Mouse (Mus musculus): ENCODE data around the gene Arhgap30. TPM values are rescaled to one million over a fixed set of nuclear protein-coding genes. Genes with fewer than 3 reads are reported as not detected.
A peak's percentile ranks its signal among the peaks of the same experiment; 100 is the strongest.

Arhgap30 gene
- polyA plus RNA-seq, 2 experiments = 2.5 TPM

GRCm38 (mm10) chr1:171356814-171357213 is 31.9 kb upstream of the Arhgap30 start:
- no peak for ATAC-seq (ENCODE audit: low FRiP score, low read depth)
- peaks cover 12% of the 10 kb centered on the region; the same call in 1 of the 2 replicates for H3K4me1 ChIP-seq (ENCODE audit: control insufficient read depth, insufficient read depth, low read length)
- TF ChIP-seq POLR2A (IDR thresholded peaks at IDR 0.05; ENCODE audit: borderline replicate concordance, extremely low read depth, insufficient read depth, insufficient read length) = no peak
- H3K9ac ChIP-seq (ENCODE audit: low read depth, low read length, severe bottlenecking) = no peak overlapping the region
- no peak overlapping the region for H3K27ac ChIP-seq (replicated peaks; ENCODE audit: low read depth, low read length)
- no peak overlapping the region for H3K4me3 ChIP-seq (replicated peaks; ENCODE audit: low read length)
- H3K36me3 ChIP-seq (ENCODE audit: control insufficient read depth, insufficient read depth, low read length) = peaks cover 26% of the 10 kb centered on the region
- H3K9me3 ChIP-seq (ENCODE audit: control insufficient read depth, low read length) = no peaks in the 10 kb centered on the region
- no peak overlapping the region for H3K4me2 ChIP-seq (replicated peaks; ENCODE audit: low read depth, low read length, severe bottlenecking)
- no peak for DNase-seq (ENCODE audit: low spot score)
- no peaks in the 10 kb centered on the region for H3K27me3 ChIP-seq (ENCODE audit: control insufficient read depth, insufficient read depth, low read length)
- 86% methylated on average over 2 of the region's 2 CpGs for WGBS

DNA sequence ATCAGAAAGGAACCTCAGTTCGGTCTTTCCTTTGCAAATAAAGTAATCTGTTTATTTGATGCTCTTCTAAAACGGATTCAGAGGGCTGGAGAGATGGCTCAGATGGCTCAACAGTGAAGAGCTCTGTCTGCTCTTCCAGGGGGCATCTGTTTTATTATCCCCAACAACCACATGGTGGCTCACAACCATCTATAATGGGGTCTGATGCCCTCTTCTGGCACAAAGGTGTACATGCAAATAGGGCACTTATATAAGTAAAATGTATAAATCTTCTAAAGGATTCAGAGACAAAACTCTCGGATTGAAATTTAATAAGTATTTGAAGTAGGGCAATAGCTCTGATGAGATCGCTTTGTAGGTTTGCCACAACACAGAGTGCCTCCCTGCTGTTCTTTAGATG is 30.3 kb upstream of the Arhgap30 start:
- TF ChIP-seq POLR2A (IDR thresholded peaks at IDR 0.05; ENCODE audit: borderline replicate concordance, extremely low read depth, insufficient read depth, insufficient read length) = no peak
- no peak overlapping the region for H3K4me3 ChIP-seq (replicated peaks; ENCODE audit: low read length)
- H3K27ac ChIP-seq (replicated peaks; ENCODE audit: low read depth, low read length) = no peak overlapping the region
- no peak overlapping the region for H3K4me2 ChIP-seq (replicated peaks; ENCODE audit: low read depth, low read length, severe bottlenecking)
- no peak overlapping the region for H3K9ac ChIP-seq (ENCODE audit: low read depth, low read length, severe bottlenecking)
- H3K9me3 ChIP-seq (ENCODE audit: control insufficient read depth, low read length) = no peaks in the 10 kb centered on the region
- DNase-seq (ENCODE audit: low spot score) (peak; percentile 42), ATAC-seq (ENCODE audit: low FRiP score, low read depth) (no peak)
- no peaks in the 10 kb centered on the region for H3K27me3 ChIP-seq (ENCODE audit: control insufficient read depth, insufficient read depth, low read length)
- peaks cover 26% of the 10 kb centered on the region for H3K36me3 ChIP-seq (ENCODE audit: control insufficient read depth, insufficient read depth, low read length)
- H3K4me1 ChIP-seq (ENCODE audit: control insufficient read depth, insufficient read depth, low read length) = peaks cover 13% of the 10 kb centered on the region; the same call in 1 of the 2 replicates
- WGBS = 78% methylated on average over 4 of the region's 4 CpGs

- WGBS = under 1% methylated on average over 25 of the region's 26 CpGs
- peaks cover 13% of the 10 kb centered on the region; the same call in 1 of the 2 replicates for H3K4me1 ChIP-seq (ENCODE audit: control insufficient read depth, insufficient read depth, low read length)
Observed at GRCm38 (mm10) chr1:171360253-171360652, 28.5 kb upstream of the Arhgap30 start.

GRCm38 (mm10) chr1:171360656-171361055 is 28.1 kb upstream of the Arhgap30 start, which contains the start of gene Klhdc9:
Klhdc9 (minus strand) TSS chr1:171360798.
- WGBS = under 1% methylated on average over 18 of the region's 21 CpGs
- H3K27ac ChIP-seq (replicated peaks; ENCODE audit: low read depth, low read length) = peak within 1 kb of the TSS; percentile 77

More at GRCm38 (mm10) chr1:171360253-171360652, 28.5 kb upstream of the Arhgap30 start:
- Histone ChIP-seq H3K36me3 (ENCODE audit: control insufficient read depth, insufficient read depth, low read length) (peaks cover 26% of the 10 kb centered on the region), H3K27me3 (ENCODE audit: control insufficient read depth, insufficient read depth, low read length) (no peaks in the 10 kb centered on the region), H3K27ac (replicated peaks; ENCODE audit: low read depth, low read length) (peak overlapping the region; percentile 33; the same call in 1 of the 2 replicates), H3K4me2 (replicated peaks; ENCODE audit: low read depth, low read length, severe bottlenecking) (peak overlapping the region; percentile 91), H3K9me3 (ENCODE audit: control insufficient read depth, low read length) (no peaks in the 10 kb centered on the region), H3K9ac (ENCODE audit: low read depth, low read length, severe bottlenecking) (peak overlapping the region; percentile 58), H3K4me3 (replicated peaks; ENCODE audit: low read length) (peak overlapping the region; percentile 54)
- DNase-seq (ENCODE audit: low spot score) (no peak), ATAC-seq (ENCODE audit: low FRiP score, low read depth) (0 out of 2 replicates have a peak, but pooled peaks have one; percentile 2)
- no peak for TF ChIP-seq POLR2A (IDR thresholded peaks at IDR 0.05; ENCODE audit: borderline replicate concordance, extremely low read depth, insufficient read depth, insufficient read length)

GRCm38 (mm10) chr1:171361106-171362103 is 27.3 kb upstream of the Arhgap30 start:
- Histone ChIP-seq H3K9me3 (ENCODE audit: control insufficient read depth, low read length) (no peaks in the 10 kb centered on the region), H3K4me3 (replicated peaks; ENCODE audit: low read length) (peak overlapping the region; percentile 54), H3K9ac (ENCODE audit: low read depth, low read length, severe bottlenecking) (peak overlapping the region; percentile 58), H3K4me2 (replicated peaks; ENCODE audit: low read depth, low read length, severe bottlenecking) (peak overlapping the region; percentile 91), H3K4me1 (ENCODE audit: control insufficient read depth, insufficient read depth, low read length) (peaks cover 13% of the 10 kb centered on the region; the same call in 1 of the 2 replicates), H3K36me3 (ENCODE audit: control insufficient read depth, insufficient read depth, low read length) (peaks cover 26% of the 10 kb centered on the region), H3K27me3 (ENCODE audit: control insufficient read depth, insufficient read depth, low read length) (no peaks in the 10 kb centered on the region), H3K27ac (replicated peaks; ENCODE audit: low read depth, low read length) (peak overlapping the region; percentile 77)
- no peak for TF ChIP-seq POLR2A (IDR thresholded peaks at IDR 0.05; ENCODE audit: borderline replicate concordance, extremely low read depth, insufficient read depth, insufficient read length)
- peak; percentile 81 for DNase-seq (ENCODE audit: low spot score)
- ATAC-seq (ENCODE audit: low FRiP score, low read depth) = peak; percentile 73
- WGBS = 18% methylated on average over 16 of the region's 16 CpGs

More at GRCm38 (mm10) chr1:171360656-171361055, 28.1 kb upstream of the Arhgap30 start, which contains the start of gene Klhdc9:
- peak within 1 kb of the TSS; percentile 91 for H3K4me2 ChIP-seq (replicated peaks; ENCODE audit: low read depth, low read length, severe bottlenecking)
- H3K9ac ChIP-seq (ENCODE audit: low read depth, low read length, severe bottlenecking) = peak within 1 kb of the TSS; percentile 58
- ATAC-seq (ENCODE audit: low FRiP score, low read depth) = peak; percentile 93
- no peaks in the 10 kb centered on the region for H3K27me3 ChIP-seq (ENCODE audit: control insufficient read depth, insufficient read depth, low read length)
- peaks cover 26% of the 10 kb centered on the region for H3K36me3 ChIP-seq (ENCODE audit: control insufficient read depth, insufficient read depth, low read length)
- peak; percentile 97 for DNase-seq (ENCODE audit: low spot score)
- H3K4me1 ChIP-seq (ENCODE audit: control insufficient read depth, insufficient read depth, low read length) = peaks cover 13% of the 10 kb centered on the region; the same call in 1 of the 2 replicates
- peak within 1 kb of the TSS; percentile 54 for H3K4me3 ChIP-seq (replicated peaks; ENCODE audit: low read length)
- no peaks in the 10 kb centered on the region for H3K9me3 ChIP-seq (ENCODE audit: control insufficient read depth, low read length)
- no peak; the same call in 1 of the 2 replicates for TF ChIP-seq POLR2A (IDR thresholded peaks at IDR 0.05; ENCODE audit: borderline replicate concordance, extremely low read depth, insufficient read depth, insufficient read length)

Measured in limb, embryonic 14.5 days (tissue).